Mouse (Mus musculus) midbrain, embryonic 16.5 days (tissue): ENCODE data around the gene Zfp664. TPM values are rescaled to one million over a fixed set of nuclear protein-coding genes. Genes with fewer than 3 reads are reported as not detected.
A peak's percentile ranks its signal among the peaks of the same experiment; 100 is the strongest.

ENCODE experiments used
- ATAC-seq: fragments of 200-750 bp; cut with Nextera tagmentation; 2 replicates; pipeline ENCODE4 v1.8.0; 2017; ENCODE audit warnings: moderate TSS enrichment
- H3K27ac ChIP-seq: fragments of 300-500 bp; sonication (generic); 2 replicates; pipeline ENCODE4 v1.5.1; 2014; ENCODE audit warnings: mild to moderate bottlenecking, low read length, mixed read lengths
- H3K27me3 ChIP-seq: fragments of 300-500 bp; sonication (generic); 2 replicates; pipeline ENCODE4 v1.6.1; 2014; ENCODE audit warnings: low read depth, low read length, mixed read lengths; ENCODE audit not compliant: control insufficient read depth, insufficient read depth
- H3K36me3 ChIP-seq: fragments of 300-500 bp; sonication (generic); 2 replicates; pipeline ENCODE4 v1.6.1; 2014; ENCODE audit warnings: mild to moderate bottlenecking, low read length, moderate library complexity, mixed read lengths; ENCODE audit not compliant: control insufficient read depth, insufficient read depth
- H3K4me1 ChIP-seq: fragments of 300-500 bp; sonication (generic); 2 replicates; pipeline ENCODE4 v1.6.1; 2014; ENCODE audit warnings: mild to moderate bottlenecking, low read length, mixed read lengths; ENCODE audit not compliant: control insufficient read depth, insufficient read depth
- H3K4me2 ChIP-seq: fragments of 300-500 bp; sonication (generic); 2 replicates; pipeline ENCODE4 v1.6.1; 2014; ENCODE audit warnings: mild to moderate bottlenecking, low read length, mixed read lengths
- H3K4me3 ChIP-seq: fragments of 300-500 bp; sonication (generic); 2 replicates; pipeline ENCODE4 v1.5.1; 2014; ENCODE audit warnings: low read depth, mild to moderate bottlenecking, low read length, moderate library complexity, mixed read lengths
- H3K9ac ChIP-seq: fragments of 300-500 bp; sonication (generic); 2 replicates; pipeline ENCODE4 v1.6.1; 2014; ENCODE audit warnings: low read depth, low read length, mixed read lengths
- H3K9me3 ChIP-seq: fragments of 300-500 bp; sonication (generic); replicated peaks from 2 replicates; pipeline ENCODE4 v1.6.1; 2014; ENCODE audit warnings: mild to moderate bottlenecking, low read length, mixed read lengths; ENCODE audit not compliant: control insufficient read depth, poor library complexity, severe bottlenecking
- WGBS: fragments of 180-500 bp; shearing (Covaris S2); extraction: QIAGEN DNeasy Blood & Tissue Kit; methylation state at CpG from one replicate; pipeline ENCODE4 v1.1.7; 2014; 5-methylcytosine and 5-hydroxymethylcytosine counted together
- polyA plus RNA-seq: library from polyadenylated mRNA; unstranded; fragments of >200 nt; fragmentation: Nextera tagmentation; extraction: Ambion mirVana; gene quantifications from 2 replicates; pipeline ENCODE4 v1.2.1, GENCODE M21; 2015

Gene Zfp664
- 68.9 and 87.1 TPM in 2 replicates for polyA plus RNA-seq

DNA sequence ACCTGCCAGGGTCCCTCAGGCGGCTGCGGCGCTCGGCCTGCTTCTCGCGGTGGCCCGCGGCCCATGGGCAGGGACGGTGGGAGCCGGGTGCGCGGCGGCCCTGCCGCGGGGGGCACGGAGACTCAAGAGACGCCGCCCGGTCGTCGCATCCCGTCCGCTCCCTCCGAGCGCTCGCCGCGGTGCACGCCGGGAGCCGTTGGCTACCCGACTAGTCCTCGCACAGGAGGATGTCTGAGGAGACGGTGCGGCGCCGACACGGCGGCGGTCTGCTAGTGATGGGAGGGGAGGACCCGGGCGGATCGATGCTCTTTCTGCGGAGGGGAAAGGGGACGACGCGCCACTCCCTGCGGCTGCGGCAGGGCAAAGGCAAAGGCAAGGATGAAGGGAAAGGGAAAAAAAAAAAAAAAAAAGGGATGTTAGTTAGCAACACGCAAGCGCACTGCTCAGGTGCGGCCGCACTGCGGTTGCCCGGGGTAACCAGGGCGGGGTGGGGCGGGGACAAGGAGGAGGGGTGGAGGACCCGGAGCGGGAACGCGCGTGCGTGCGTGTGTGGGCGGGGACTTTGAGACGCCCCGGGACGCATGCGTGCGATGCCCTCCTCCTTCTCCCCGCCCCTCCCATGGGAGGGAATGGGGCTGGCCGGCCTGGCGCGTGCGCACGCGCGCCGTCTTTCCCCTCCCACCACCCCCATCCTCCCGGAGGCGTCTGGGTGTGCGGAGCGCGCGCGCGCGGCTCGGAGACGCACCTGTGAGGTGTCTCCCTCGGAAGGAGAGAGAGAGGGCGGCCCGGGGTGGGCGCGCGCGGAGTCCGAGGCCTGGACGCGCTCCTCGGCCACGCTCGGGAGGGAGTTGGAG lies at the start of gene Zfp664, which contains the start of gene Ccdc92:
TSS of gene Zfp664 (plus strand) at position 679 of the 854 bp plus-strand sequence.
TSS of gene Ccdc92 (minus strand) at position 412 of the 854 bp plus-strand sequence.
- WGBS = 0% methylated on average over 67 of the region's 103 CpGs
- Histone ChIP-seq H3K4me2 (peak within 1 kb of the TSS; percentile 88), H3K9ac (peak within 1 kb of the TSS; percentile 90), H3K4me3 (peak within 1 kb of the TSS; percentile 65), H3K9me3 (no peaks in the 10 kb centered on the region), H3K27ac (peak within 1 kb of the TSS; percentile 97), H3K36me3 (no peaks in the 10 kb centered on the region), H3K4me1 (peaks cover 38% of the 10 kb centered on the region), H3K27me3 (no peaks in the 10 kb centered on the region)
- peak; percentile 92 for ATAC-seq

GRCm38 (mm10) chr5:124814797-124815196 lies 47.7 kb upstream of the Zfp664 start:
- H3K27ac ChIP-seq = no peak overlapping the region
- H3K4me1 ChIP-seq = no peaks in the 10 kb centered on the region
- H3K36me3 ChIP-seq = no peaks in the 10 kb centered on the region
- no peaks in the 10 kb centered on the region for H3K9me3 ChIP-seq
- H3K9ac ChIP-seq = no peak overlapping the region
- no peak overlapping the region for H3K4me2 ChIP-seq
- 73% methylated on average over 5 of the region's 5 CpGs for WGBS
- H3K4me3 ChIP-seq = no peak overlapping the region
- H3K27me3 ChIP-seq = no peaks in the 10 kb centered on the region
- ATAC-seq = no peak

DNA sequence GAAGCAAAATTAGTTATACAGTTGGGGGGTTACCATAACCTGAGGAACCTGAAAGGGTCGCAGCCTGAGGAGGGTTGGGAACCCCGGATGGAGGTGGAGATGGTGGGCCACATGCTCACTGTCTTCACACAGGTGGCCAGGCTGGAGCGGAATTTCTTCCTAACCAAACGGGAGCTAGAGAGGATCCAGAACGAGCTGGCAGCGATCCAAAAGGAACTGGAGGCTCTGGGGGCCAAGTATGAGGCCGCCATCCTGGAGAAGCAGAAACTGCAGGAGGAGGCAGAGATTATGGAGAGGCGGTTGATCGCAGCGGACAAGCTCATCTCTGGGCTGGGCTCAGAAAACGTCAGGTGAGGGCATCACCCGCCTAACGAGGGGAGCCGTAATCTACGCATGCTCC lies 45.4 kb upstream of the Zfp664 start:
- Histone ChIP-seq H3K9me3 (no peaks in the 10 kb centered on the region), H3K4me1 (no peaks in the 10 kb centered on the region), H3K27me3 (no peaks in the 10 kb centered on the region), H3K36me3 (no peaks in the 10 kb centered on the region), H3K27ac (no peak overlapping the region), H3K4me3 (no peak overlapping the region), H3K9ac (no peak overlapping the region), H3K4me2 (no peak overlapping the region)
- no peak for ATAC-seq
- 88% methylated on average over 15 of the region's 15 CpGs for WGBS

DNA sequence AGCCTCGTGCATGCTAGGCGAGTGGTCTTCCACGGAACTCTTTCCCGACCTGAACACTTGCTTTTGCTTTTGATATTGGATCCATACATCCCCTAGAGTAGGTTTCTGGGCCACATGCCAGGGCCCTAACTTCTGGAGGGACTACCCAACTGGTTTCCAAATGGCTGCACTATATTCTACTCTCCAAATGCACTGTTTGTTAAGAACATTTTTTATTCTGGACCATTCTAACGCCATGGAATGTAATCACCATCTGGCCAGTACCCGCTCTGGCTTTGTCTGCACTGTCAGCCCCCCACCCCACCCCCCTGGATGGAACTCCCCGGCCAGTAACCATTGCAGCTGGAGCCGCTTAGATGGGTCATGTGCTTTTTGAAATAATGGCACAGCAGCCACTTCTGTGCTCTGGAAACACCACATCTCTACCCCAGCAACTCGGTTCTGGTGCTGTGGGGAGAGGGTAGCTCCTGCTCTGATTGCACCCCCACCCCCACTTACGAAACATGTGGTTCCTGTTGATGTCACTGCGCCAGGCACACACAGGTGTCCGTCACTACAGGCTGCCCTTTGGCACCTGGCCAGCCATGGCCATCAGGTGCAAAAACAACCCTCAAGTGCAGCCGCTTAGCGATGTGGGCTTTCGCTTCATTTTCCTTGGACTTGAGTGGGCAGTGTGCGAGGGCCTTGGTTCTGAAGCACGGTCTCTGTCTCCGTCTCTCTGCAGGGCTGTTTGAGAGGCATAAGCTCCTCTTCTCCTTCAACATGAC lies 40.2 kb upstream of the Zfp664 start:
- 81% methylated on average over 18 of the region's 18 CpGs for WGBS
- H3K36me3 ChIP-seq = no peaks in the 10 kb centered on the region
- no peaks in the 10 kb centered on the region for H3K27me3 ChIP-seq
- no peak overlapping the region for H3K4me2 ChIP-seq
- no peaks in the 10 kb centered on the region for H3K4me1 ChIP-seq
- no peak overlapping the region for H3K27ac ChIP-seq
- ATAC-seq = no peak
- H3K4me3 ChIP-seq = no peak overlapping the region
- H3K9ac ChIP-seq = no peak overlapping the region
- H3K9me3 ChIP-seq = no peaks in the 10 kb centered on the region

DNA sequence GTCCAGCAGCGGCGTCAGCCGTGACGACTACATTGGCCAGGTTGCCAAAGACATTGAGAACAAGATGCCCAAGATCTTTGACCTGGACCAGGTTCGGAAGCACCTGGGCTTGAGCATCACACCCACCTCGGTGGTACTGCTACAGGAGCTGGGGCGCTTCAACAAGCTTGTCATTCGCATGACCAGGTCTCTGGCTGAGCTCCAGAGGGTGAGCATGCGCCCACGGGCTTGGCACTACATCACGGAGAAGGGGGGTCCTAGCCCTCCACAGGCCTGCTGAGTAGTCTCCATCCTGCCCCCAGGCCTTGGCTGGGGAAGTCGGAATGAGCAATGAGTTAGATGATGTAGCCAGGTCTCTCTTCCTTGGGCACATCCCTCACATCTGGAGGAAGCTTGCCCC lies 32.2 kb upstream of the Zfp664 start:
- H3K4me1 ChIP-seq = no peaks in the 10 kb centered on the region
- no peak for ATAC-seq
- WGBS = 95% methylated on average over 12 of the region's 12 CpGs
- H3K27ac ChIP-seq = no peak overlapping the region
- H3K27me3 ChIP-seq = no peaks in the 10 kb centered on the region
- H3K9me3 ChIP-seq = no peaks in the 10 kb centered on the region
- H3K36me3 ChIP-seq = peaks cover 19% of the 10 kb centered on the region
- H3K4me2 ChIP-seq = no peak overlapping the region
- H3K4me3 ChIP-seq = no peak overlapping the region
- no peak overlapping the region for H3K9ac ChIP-seq

GRCm38 (mm10) chr5:124835218-124835617 lies 27.3 kb upstream of the Zfp664 start:
- no peaks in the 10 kb centered on the region for H3K4me1 ChIP-seq
- no peak for ATAC-seq
- peaks cover 35% of the 10 kb centered on the region for H3K36me3 ChIP-seq
- H3K27ac ChIP-seq = no peak overlapping the region
- H3K9me3 ChIP-seq = no peaks in the 10 kb centered on the region
- no peaks in the 10 kb centered on the region for H3K27me3 ChIP-seq
- no peak overlapping the region for H3K4me2 ChIP-seq
- H3K9ac ChIP-seq = no peak overlapping the region
- WGBS = 98% methylated on average over 15 of the region's 15 CpGs
- no peak overlapping the region for H3K4me3 ChIP-seq

DNA sequence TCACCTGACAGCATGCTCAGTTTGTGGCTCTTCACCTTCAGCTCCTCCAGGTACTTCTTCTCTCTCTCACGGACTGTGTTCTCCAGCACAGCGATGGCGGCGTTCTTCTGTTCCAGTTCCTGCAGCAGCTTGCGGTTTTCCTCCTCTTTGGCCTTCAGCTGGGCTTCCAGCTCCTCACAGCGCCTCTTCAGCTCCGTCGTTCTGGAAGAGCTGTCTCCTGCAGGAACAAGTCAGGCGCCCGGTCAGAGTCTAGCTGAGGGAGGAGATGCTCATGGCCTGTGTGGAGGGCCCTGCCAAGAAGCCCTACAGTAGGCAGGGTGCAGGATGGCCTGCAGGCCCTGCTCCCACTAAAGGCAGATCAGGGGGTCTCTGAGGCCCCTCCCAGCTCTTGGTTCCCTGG lies 26.4 kb upstream of the Zfp664 start:
- 96% methylated on average over 10 of the region's 10 CpGs for WGBS

DNA sequence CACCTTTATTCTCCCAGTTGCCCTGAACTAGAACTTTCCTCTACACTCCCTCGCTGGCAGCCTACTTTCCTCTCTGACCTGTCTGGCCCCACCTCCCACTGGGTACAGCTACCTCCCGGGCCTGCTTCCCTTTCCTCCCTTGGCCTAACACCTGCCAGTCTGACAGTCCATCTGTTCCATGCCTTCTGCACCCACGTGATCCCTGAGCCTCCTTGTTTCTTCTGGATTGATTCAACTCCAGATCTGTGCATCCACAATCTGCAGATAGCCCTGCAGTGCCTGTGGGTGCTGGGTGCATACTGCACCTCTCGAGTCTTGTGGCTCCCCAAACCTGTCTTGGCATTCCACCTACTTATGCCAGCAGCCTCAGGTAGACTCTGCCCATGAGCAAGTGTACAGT lies 25.9 kb upstream of the Zfp664 start:
- peaks cover 35% of the 10 kb centered on the region for H3K36me3 ChIP-seq
- H3K9ac ChIP-seq = no peak overlapping the region
- no peak overlapping the region for H3K27ac ChIP-seq
- H3K9me3 ChIP-seq = no peaks in the 10 kb centered on the region
- ATAC-seq = no peak
- H3K4me1 ChIP-seq = no peaks in the 10 kb centered on the region
- H3K4me2 ChIP-seq = no peak overlapping the region
- no peak overlapping the region for H3K4me3 ChIP-seq
- no peaks in the 10 kb centered on the region for H3K27me3 ChIP-seq
- WGBS = 64% methylated on average over 4 of the region's 4 CpGs

More for the DNA sequence above, 26.4 kb upstream of the Zfp664 start:
- H3K4me3 ChIP-seq = no peak overlapping the region
- no peak for ATAC-seq
- H3K27me3 ChIP-seq = no peaks in the 10 kb centered on the region
- no peak overlapping the region for H3K4me2 ChIP-seq
- peaks cover 35% of the 10 kb centered on the region for H3K36me3 ChIP-seq
- H3K9me3 ChIP-seq = no peaks in the 10 kb centered on the region
- no peaks in the 10 kb centered on the region for H3K4me1 ChIP-seq
- no peak overlapping the region for H3K27ac ChIP-seq
- H3K9ac ChIP-seq = no peak overlapping the region

DNA sequence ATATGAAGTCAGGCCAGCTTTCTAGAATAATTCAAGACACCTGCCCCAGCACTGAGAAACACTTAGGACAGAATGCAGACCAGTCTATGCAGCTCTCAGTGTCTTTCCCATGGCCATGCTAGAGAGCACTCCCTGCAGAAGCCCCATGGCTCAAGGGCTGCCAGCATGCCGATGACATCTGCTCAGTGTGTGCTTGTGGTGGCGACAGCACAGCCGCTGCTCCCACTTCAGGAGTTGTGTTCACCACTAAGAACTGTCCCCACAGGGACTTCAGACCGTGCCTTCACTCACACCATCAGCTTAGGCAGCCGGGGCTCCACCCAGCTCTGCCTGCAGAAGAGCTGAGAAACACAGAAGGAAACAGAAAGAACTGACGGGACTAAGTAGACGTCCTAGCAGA lies 22.3 kb upstream of the Zfp664 start:
- no peaks in the 10 kb centered on the region for H3K9me3 ChIP-seq
- H3K4me3 ChIP-seq = no peak overlapping the region
- H3K36me3 ChIP-seq = peaks cover 16% of the 10 kb centered on the region; the same call in 1 of the 2 replicates
- peaks cover 15% of the 10 kb centered on the region; the same call in 1 of the 2 replicates for H3K4me1 ChIP-seq
- ATAC-seq = no peak
- H3K4me2 ChIP-seq = no peak overlapping the region
- H3K27me3 ChIP-seq = no peaks in the 10 kb centered on the region
- WGBS = 70% methylated on average over 7 of the region's 7 CpGs
- H3K9ac ChIP-seq = no peak overlapping the region
- no peak overlapping the region for H3K27ac ChIP-seq
